In genomic region chrX:104201592-104202139, GRCm38 (mm10) we compare ENCODE assay signal across 8 mouse cellular contexts. TPM values are rescaled to one million over a fixed set of nuclear protein-coding genes. Genes with fewer than 3 reads are reported as not detected.
DNase-seq lines count a peak whose midpoint lies in the region; ATAC-seq lines count a peak whose summit lies in the region.

No protein-coding gene starts in this region.

- H3K36me3 ChIP-seq in lung, embryonic 16.5 days (ENCODE audit: control insufficient read depth, insufficient read depth, low read length), result no peaks in the 10 kb centered on the region

- H3K9ac ChIP-seq in lung, embryonic 16.5 days (ENCODE audit: low read length), result peak overlapping the region; percentile 76

- peak overlapping the region; percentile 60 for H3K4me3 ChIP-seq in lung, embryonic 16.5 days (ENCODE audit: low read length)

- DNase-seq in adrenal gland, postnatal 10 days, result peak; percentile 9
- no peak for DNase-seq in adrenal gland, adult 8-10 months
- DNase-seq in lung, postnatal 25 days (ENCODE audit: low spot score), result no peak
- DNase-seq in liver, result peak; percentile 2
- DNase-seq in right cerebral cortex, postnatal 25 days, result peak; percentile 19

- WGBS in lung, embryonic 16.5 days, result 23% methylated on average over 21 of the region's 21 CpGs

- H3K9me3 ChIP-seq in lung, embryonic 16.5 days (ENCODE audit: control insufficient read depth, low read length), result no peaks in the 10 kb centered on the region

- peaks cover 12% of the 10 kb centered on the region for H3K27me3 ChIP-seq in lung, embryonic 16.5 days (ENCODE audit: control insufficient read depth, insufficient read depth, low read depth, low read length)

- H3K27ac ChIP-seq in lung, embryonic 16.5 days (ENCODE audit: low read length), result peak overlapping the region; percentile 83

- peak; percentile 40; the same call in 1 of the 2 replicates for ATAC-seq in lung, embryonic 16.5 days (ENCODE audit: low read depth)
- ATAC-seq in erythroid progenitor cell, adult 5-6 weeks (replicated peaks; ENCODE audit: low FRiP score, poor library complexity, severe bottlenecking), result no peak
- no peak for ATAC-seq in monocyte, adult 5-6 weeks (replicated peaks; ENCODE audit: insufficient number of reproducible peaks, low FRiP score, low TSS enrichment, poor library complexity, severe bottlenecking)

- H3K4me2 ChIP-seq in lung, embryonic 16.5 days (ENCODE audit: low read depth, low read length), result peak overlapping the region; percentile 61

- no peaks in the 10 kb centered on the region for H3K4me1 ChIP-seq in lung, embryonic 16.5 days (replicated peaks; ENCODE audit: control insufficient read depth, insufficient read depth, low read length)

RNA-seq across cellular contexts. Expression of gene Nexmif, which starts 0.7 kb away (rescaled TPM):
- total RNA-seq in adrenal gland, postnatal 10 days (2021), result 10 to 100 TPM in 1 of 2 experiments, 1 to 10 TPM in 1; 7.9 to 11.8 TPM
- total RNA-seq in adrenal gland, adult 8-10 months (2022), result 10 to 100 TPM; 12.0 to 16.8 (median 13.1) TPM
- 7.4 and 7.7 TPM in 2 replicates for polyA plus RNA-seq in lung, embryonic 16.5 days (2015; fragmentation: Nextera tagmentation; extraction: Ambion mirVana)
- total RNA-seq in erythroid progenitor cell, adult 5-6 weeks (2015; ENCODE audit: low replicate concordance), result not detected in 2 replicates
- total RNA-seq in erythroid progenitor cell, adult 5-6 weeks (2017; ENCODE audit: low replicate concordance), result not detected in 2 replicates
- 0.19 TPM in 1 of 3 replicates, not detected in the others for total RNA-seq in monocyte, adult 5-6 weeks (2017)

Comparison
In these comparisons a context has a peak if more than half of its experiments do, and no peak if none do; other contexts are left out.
1. DNase-seq: peak in adrenal gland, postnatal 10 days (single experiment), liver (single experiment) and right cerebral cortex, postnatal 25 days (single experiment); none in adrenal gland, adult 8-10 months (single experiment) and lung, postnatal 25 days (single experiment).